ENCODE assay signal across 13 mouse cellular contexts in genomic region chr5:76957954-76958353, GRCm38 (mm10). TPM values are rescaled to one million over a fixed set of nuclear protein-coding genes. Genes with fewer than 3 reads are reported as not detected.
A peak's percentile ranks its signal among the peaks of the same experiment; 100 is the strongest.
DNase-seq lines count a peak whose midpoint lies in the region; TF ChIP-seq lines count a peak whose summit lies in the region.
"Had no signal": no experiment of that assay in that cellular context is flagged by ENCODE, and none has a peak within 500 bp of the region (broad histone marks: within the 10 kb centered on the region; RNA-seq: fewer than 3 reads in every experiment).

No protein-coding gene starts in this region.

- peaks cover 15% of the 10 kb centered on the region for H3K36me3 ChIP-seq in kidney, adult 2 months (ENCODE audit: control insufficient read depth, insufficient read depth, low read length)

- no peak for DNase-seq in kidney, adult 2 months
- no peak for DNase-seq in kidney, postnatal 14 days
- peak; percentile 17 to 24 for DNase-seq in B cell, adult 2 months
- DNase-seq in ES-CJ7 (ENCODE audit: low read depth, low spot score): peak; percentile 76
- DNase-seq in induced T-regulatory cell, adult 2 months (ENCODE audit: low read depth): peak; percentile 33
- DNase-seq in urinary bladder, postnatal 36 days (ENCODE audit: low spot score in 2 of 2): no peak
- no peak for DNase-seq in thymus, postnatal 14 days
- DNase-seq: lung, postnatal 36 days had no signal

- WGBS in kidney, adult 2 months: 84% methylated on average over 1 of the region's 1 CpGs

- H3K27me3 ChIP-seq in kidney, adult 2 months (replicated peaks; ENCODE audit: control insufficient read depth, insufficient read depth, low read length): no peaks in the 10 kb centered on the region
- H3K27me3 ChIP-seq: forebrain, embryonic 13.5 days; hindbrain, embryonic 13.5 days; limb, embryonic 13.5 days had no signal

- no peak overlapping the region for H3K27ac ChIP-seq in kidney, adult 2 months (ENCODE audit: insufficient read depth, low read depth, low read length)
- H3K27ac ChIP-seq: forebrain, embryonic 13.5 days; hindbrain, embryonic 13.5 days; limb, embryonic 13.5 days had no signal

- TF ChIP-seq POLR2A in kidney, adult 2 months (IDR thresholded peaks at IDR 0.05; ENCODE audit: low read depth, low read length): no peak

- H3K4me3 ChIP-seq in kidney, adult 2 months (ENCODE audit: insufficient read depth, low read depth, low read length): no peak overlapping the region
- H3K4me3 ChIP-seq: forebrain, embryonic 13.5 days; hindbrain, embryonic 13.5 days; limb, embryonic 13.5 days had no signal

- TF ChIP-seq CTCF in kidney, adult 2 months (conservative IDR thresholded peaks at IDR 0.05; ENCODE audit: insufficient read depth, insufficient read length, low read depth, low read length): peak; percentile 37; the same call in 1 of the 2 replicates

- H3K4me1 ChIP-seq in kidney, adult 2 months (ENCODE audit: control insufficient read depth, insufficient read depth, low read length): peaks cover 8% of the 10 kb centered on the region

RNA-seq across cellular contexts. Expression of gene Ppat, which starts 6.6 kb away (rescaled TPM):
- polyA plus RNA-seq in kidney, adult 2 months (2012; rRNA removed): 11.2 and 12.9 TPM in 2 replicates

RNA-seq across cellular contexts. Expression of gene Paics, which starts 6.8 kb away (rescaled TPM):
- 120 and 170 TPM in 2 replicates for polyA plus RNA-seq in kidney, adult 2 months (2012; rRNA removed)

RNA-seq across cellular contexts. Expression of gene Srp72, which starts 16.5 kb away (rescaled TPM):
- 21.5 and 24.4 TPM in 2 replicates for polyA plus RNA-seq in kidney, adult 2 months (2012; rRNA removed)

RNA-seq across cellular contexts. Expression of gene Arl9, which starts 45.9 kb away (rescaled TPM):
- polyA plus RNA-seq in kidney, adult 2 months (2012; rRNA removed): 0.30 and 0.50 TPM in 2 replicates
- polyA plus RNA-seq: forebrain, embryonic 13.5 days; heart, embryonic 11.5 days; limb, embryonic 13.5 days; neural tube, embryonic 11.5 days had no signal

RNA-seq across cellular contexts. Expression of gene Aasdh, which starts 52.6 kb away (rescaled TPM):
- polyA plus RNA-seq in kidney, adult 2 months (2012; rRNA removed): 14.3 and 15.1 TPM in 2 replicates

Comparison
In these comparisons a context has a peak if more than half of its experiments do, and no peak if none do; other contexts are left out.
1. DNase-seq: peak in B cell, adult 2 months (2 of 2), ES-CJ7 (single experiment) and induced T-regulatory cell, adult 2 months (single experiment); none in kidney, adult 2 months (single experiment), kidney, postnatal 14 days (single experiment), urinary bladder, postnatal 36 days (0 of 2) and thymus, postnatal 14 days (single experiment).